Mouse (Mus musculus) liver, embryonic 14.5 days (tissue): ENCODE results near the gene Cnbd2.

ENCODE experiments used
- CTCF ChIP-seq: IDR thresholded peaks from 2 replicates; pipeline ENCODE4 v1.5.1; 2016; ENCODE audit warnings: antibody characterized with exemption, low read depth, control low read depth
- EP300 ChIP-seq: IDR thresholded peaks from 2 replicates; pipeline ENCODE4 v1.6.1; 2016; ENCODE audit warnings: antibody characterized with exemption, low read depth

DNA sequence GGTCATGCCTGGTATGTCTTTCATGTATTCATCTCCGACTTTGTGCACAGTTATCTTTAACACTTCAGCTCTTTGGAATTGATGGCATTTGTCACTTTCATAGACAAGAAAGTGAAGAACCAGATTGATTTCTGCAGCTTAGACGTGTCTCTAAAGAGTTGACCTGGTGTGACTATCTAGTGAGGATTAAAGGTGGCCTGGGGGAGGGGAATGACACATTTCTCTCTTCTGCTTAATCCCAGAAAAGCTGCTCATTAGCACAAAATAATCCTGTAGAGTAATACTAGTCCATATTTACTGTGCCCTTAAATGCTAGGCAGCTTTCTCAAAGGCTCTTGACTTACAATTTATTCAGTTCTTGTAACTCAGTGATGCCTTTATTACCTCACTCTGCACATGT lies 26.9 kb upstream of the Cnbd2 start:
- no peak for TF ChIP-seq EP300
- no peak for TF ChIP-seq CTCF
